Mouse (Mus musculus) bone marrow macrophage, adult 2 months (primary cell): ENCODE measurements around the gene Hopx.

ENCODE experiments used
- CTCF ChIP-seq: IDR thresholded peaks from 2 replicates; pipeline ENCODE4 v1.5.1; 2012; ENCODE audit warnings: low read depth, mild to moderate bottlenecking, low read length, moderate library complexity
- POLR2A ChIP-seq: IDR thresholded peaks from 2 replicates; pipeline ENCODE4 v1.6.1; 2012; ENCODE audit warnings: mild to moderate bottlenecking, low read depth, low read length, borderline replicate concordance

GRCm38 (mm10) chr5:77112066-77112465 is 2.9 kb downstream of the Hopx start:
- TF ChIP-seq CTCF = no peak
- TF ChIP-seq POLR2A = no peak
